Mouse (Mus musculus) midbrain, embryonic 10.5 days (tissue): Measurements from ENCODE around the gene Naa35. TPM values are rescaled to one million over a fixed set of nuclear protein-coding genes. Genes with fewer than 3 reads are reported as not detected.

Experiments
- DNase-seq: peaks from one replicate; pipeline ENCODE4 v3.0.0-alpha.2; 2017; ENCODE audit warnings: low spot score
- H3K27ac ChIP-seq: fragments of 300-500 bp; sonication (generic); replicated peaks from 2 replicates; pipeline ENCODE4 v1.5.1; 2016; ENCODE audit warnings: mild to moderate bottlenecking
- H3K27me3 ChIP-seq: fragments of 300-500 bp; sonication (generic); 2 replicates; pipeline ENCODE4 v1.6.1; 2016; ENCODE audit warnings: low read depth, mild to moderate bottlenecking; ENCODE audit not compliant: poor library complexity, severe bottlenecking
- H3K36me3 ChIP-seq: fragments of 300-500 bp; sonication (generic); 2 replicates; pipeline ENCODE4 v1.6.1; 2016; ENCODE audit warnings: mild to moderate bottlenecking, moderate library complexity
- H3K4me1 ChIP-seq: fragments of 300-500 bp; sonication (generic); 2 replicates; pipeline ENCODE4 v1.6.1; 2016
- H3K4me3 ChIP-seq: fragments of 300-500 bp; sonication (generic); 2 replicates; pipeline ENCODE4 v1.5.1; 2016; ENCODE audit warnings: mild to moderate bottlenecking, moderate library complexity
- H3K9me3 ChIP-seq: fragments of 300-500 bp; sonication (generic); replicated peaks from 2 replicates; pipeline ENCODE4 v1.6.1; 2016; ENCODE audit warnings: mild to moderate bottlenecking
- WGBS: fragments of 180-500 bp; shearing (Covaris S2); methylation state at CpG from one replicate; pipeline ENCODE4 v1.1.7; 2016; 5-methylcytosine and 5-hydroxymethylcytosine counted together
- polyA plus RNA-seq: library from polyadenylated mRNA; unstranded; fragments of >200 nt; fragmentation: Nextera tagmentation; extraction: Ambion mirVana; gene quantifications from 2 replicates; pipeline ENCODE4 v1.2.1, GENCODE M21; 2016

The Naa35 gene
- polyA plus RNA-seq, 1 experiment from 2014 or later: 109 TPM

- peaks cover 24% of the 10 kb centered on the region for H3K27me3 ChIP-seq
- 59% methylated on average over 4 of the region's 4 CpGs for WGBS
- 0 out of 2 replicates have a peak, but pooled peaks cover 10% of the 10 kb centered on the region for H3K4me1 ChIP-seq
- no peak overlapping the region for H3K4me3 ChIP-seq
- H3K36me3 ChIP-seq: no peaks in the 10 kb centered on the region
- H3K9me3 ChIP-seq: no peaks in the 10 kb centered on the region
- no peak for DNase-seq
- no peak overlapping the region for H3K27ac ChIP-seq
Observed at GRCm38 (mm10) chr13:59679306-59679705, 94.2 kb downstream of the Naa35 start.

- H3K36me3 ChIP-seq: no peaks in the 10 kb centered on the region
- peaks cover 24% of the 10 kb centered on the region for H3K27me3 ChIP-seq
- H3K9me3 ChIP-seq: no peaks in the 10 kb centered on the region
- 78% methylated on average over 4 of the region's 4 CpGs for WGBS
- no peak overlapping the region for H3K4me3 ChIP-seq
- DNase-seq: no peak
- H3K4me1 ChIP-seq: 0 out of 2 replicates have a peak, but pooled peaks cover 11% of the 10 kb centered on the region
- no peak overlapping the region for H3K27ac ChIP-seq
Observed at GRCm38 (mm10) chr13:59679908-59680307, 94.8 kb downstream of the Naa35 start.

- no peaks in the 10 kb centered on the region for H3K9me3 ChIP-seq
- 0 out of 2 replicates have a peak, but pooled peaks cover 14% of the 10 kb centered on the region for H3K4me1 ChIP-seq
- H3K27ac ChIP-seq: no peak overlapping the region
- H3K27me3 ChIP-seq: peaks cover 37% of the 10 kb centered on the region
- H3K36me3 ChIP-seq: no peaks in the 10 kb centered on the region
- no peak for DNase-seq
- H3K4me3 ChIP-seq: no peak overlapping the region
- WGBS: 44% methylated on average over 7 of the region's 7 CpGs
Observed at GRCm38 (mm10) chr13:59682629-59683028, 97.6 kb downstream of the Naa35 start.

- DNase-seq: no peak
- peaks cover 63% of the 10 kb centered on the region for H3K27me3 ChIP-seq
- 83% methylated on average over 3 of the region's 3 CpGs for WGBS
- H3K4me1 ChIP-seq: 0 out of 2 replicates have a peak, but pooled peaks cover 8% of the 10 kb centered on the region
- no peak overlapping the region for H3K4me3 ChIP-seq
- no peaks in the 10 kb centered on the region for H3K36me3 ChIP-seq
- H3K9me3 ChIP-seq: no peaks in the 10 kb centered on the region
- H3K27ac ChIP-seq: no peak overlapping the region
Observed at GRCm38 (mm10) chr13:59685236-59685635, 100.2 kb downstream of the Naa35 start.

Other genes with a start within 250 kb of the Naa35 start
- 11.3 and 17.3 TPM in 2 replicates for gene Agtpbp1, start within 50 bp of the Naa35 start, polyA plus RNA-seq
- 181 and 187 TPM in 2 replicates for gene Golm1, start 90.6 kb downstream of the Naa35 start, polyA plus RNA-seq
- not detected in 2 replicates for gene 4921517D22Rik, start 108.8 kb downstream of the Naa35 start, polyA plus RNA-seq
- 0.02 TPM in 1 of 2 replicates, not detected in the other for gene Spata31d1a, start 125.1 kb downstream of the Naa35 start, polyA plus RNA-seq
- 0.02 TPM in 1 of 2 replicates, not detected in the other for gene Spata31d1b, start 127.0 kb downstream of the Naa35 start, polyA plus RNA-seq
- gene Spata31d1d, start 146.5 kb downstream of the Naa35 start, polyA plus RNA-seq: not detected in 2 replicates
- gene 1700014D04Rik, start 161.5 kb downstream of the Naa35 start, polyA plus RNA-seq: 0.04 and 0.30 TPM in 2 replicates
- 103 and 110 TPM in 2 replicates for gene Isca1, start 184.6 kb downstream of the Naa35 start, polyA plus RNA-seq
- not detected in 2 replicates for gene Gm49354, start 197.0 kb downstream of the Naa35 start, polyA plus RNA-seq
- gene Tut7, start 237.9 kb downstream of the Naa35 start, polyA plus RNA-seq: 34.8 and 44.6 TPM in 2 replicates